Mouse (Mus musculus): ENCODE measurements around the gene Arhgap31. TPM values are rescaled to one million over a fixed set of nuclear protein-coding genes. Genes with fewer than 3 reads are reported as not detected.

Gene Arhgap31
- total and polyA plus RNA-seq, 2 experiments from 2014 or later = 15.7 to 60.6 TPM

DNA sequence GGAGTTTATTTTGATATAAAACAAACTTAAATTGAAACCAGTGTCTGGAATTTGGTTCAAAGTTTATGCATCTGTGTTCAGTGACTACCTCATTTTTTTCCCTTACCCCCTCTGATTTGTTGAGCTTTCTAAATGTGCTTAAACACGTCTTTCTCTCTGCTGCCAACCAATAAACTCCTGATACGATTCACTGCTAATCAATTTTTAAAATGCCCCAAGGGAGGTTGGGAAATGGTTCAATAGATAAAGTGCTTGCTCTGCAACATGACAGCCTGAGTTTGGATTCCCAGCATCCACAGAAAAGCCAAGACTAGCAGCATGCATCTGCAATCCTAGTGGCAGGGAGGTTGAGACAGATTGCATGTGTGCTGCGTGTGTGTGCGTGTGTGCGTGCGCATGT is 99.4 kb downstream of the Arhgap31 start:
- Histone ChIP-seq H3K4me1 (ENCODE audit: control insufficient read depth, insufficient read depth) (no peaks in the 10 kb centered on the region), H3K36me3 (replicated peaks; ENCODE audit: control insufficient read depth, insufficient read depth, low read length) (peaks cover 94% of the 10 kb centered on the region), H3K9me3 (replicated peaks; ENCODE audit: control insufficient read depth, low read length) (no peaks in the 10 kb centered on the region), H3K9ac (replicated peaks; ENCODE audit: low read depth, low read length) (no peak overlapping the region), H3K27ac (ENCODE audit: low read depth) (no peak overlapping the region), H3K4me2 (ENCODE audit: low read depth, low read length) (no peak overlapping the region), H3K4me3 (ENCODE audit: low read depth, low read length) (no peak overlapping the region), H3K27me3 (ENCODE audit: control insufficient read depth, insufficient read depth, low read length) (no peaks in the 10 kb centered on the region)
- ATAC-seq (ENCODE audit: insufficient read depth, low read depth) = no peak
- 93% methylated on average over 6 of the region's 6 CpGs for WGBS
- no peak for DNase-seq (ENCODE audit: low spot score)
- TF ChIP-seq CTCF (IDR thresholded peaks at IDR 0.05; ENCODE audit: low read depth) (no peak), EP300 (IDR thresholded peaks at IDR 0.05; ENCODE audit: low read depth) (no peak)

DNA sequence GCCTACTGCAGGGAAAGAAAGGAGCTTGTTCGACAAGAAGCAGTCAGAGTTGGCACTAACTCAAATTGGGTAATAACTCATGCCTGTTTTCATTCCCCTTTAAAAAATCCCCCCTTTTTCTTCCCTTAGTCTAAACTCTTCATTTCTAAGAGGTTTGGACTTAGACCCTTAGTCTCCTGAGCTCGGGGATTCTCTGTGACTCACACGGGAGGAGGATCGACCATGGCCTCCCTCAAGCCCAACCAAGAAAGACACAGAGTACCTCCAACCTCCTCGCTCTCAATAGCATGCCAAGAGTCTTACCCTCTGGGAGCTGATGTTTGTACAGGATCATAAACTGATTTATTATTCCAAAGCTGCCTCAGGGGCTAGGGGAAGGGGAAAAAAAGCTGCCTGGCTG is 100.4 kb downstream of the Arhgap31 start:
- 79% methylated on average over 5 of the region's 5 CpGs for WGBS
- Histone ChIP-seq H3K27ac (ENCODE audit: low read depth) (no peak overlapping the region), H3K9ac (replicated peaks; ENCODE audit: low read depth, low read length) (no peak overlapping the region), H3K4me3 (ENCODE audit: low read depth, low read length) (no peak overlapping the region), H3K9me3 (replicated peaks; ENCODE audit: control insufficient read depth, low read length) (no peaks in the 10 kb centered on the region), H3K36me3 (replicated peaks; ENCODE audit: control insufficient read depth, insufficient read depth, low read length) (peaks cover 94% of the 10 kb centered on the region), H3K4me1 (ENCODE audit: control insufficient read depth, insufficient read depth) (no peaks in the 10 kb centered on the region), H3K27me3 (ENCODE audit: control insufficient read depth, insufficient read depth, low read length) (no peaks in the 10 kb centered on the region), H3K4me2 (ENCODE audit: low read depth, low read length) (no peak overlapping the region)
- ATAC-seq (ENCODE audit: insufficient read depth, low read depth) (no peak), DNase-seq (ENCODE audit: low spot score) (no peak)
- TF ChIP-seq EP300 (IDR thresholded peaks at IDR 0.05; ENCODE audit: low read depth) (no peak), CTCF (IDR thresholded peaks at IDR 0.05; ENCODE audit: low read depth) (no peak)

DNA sequence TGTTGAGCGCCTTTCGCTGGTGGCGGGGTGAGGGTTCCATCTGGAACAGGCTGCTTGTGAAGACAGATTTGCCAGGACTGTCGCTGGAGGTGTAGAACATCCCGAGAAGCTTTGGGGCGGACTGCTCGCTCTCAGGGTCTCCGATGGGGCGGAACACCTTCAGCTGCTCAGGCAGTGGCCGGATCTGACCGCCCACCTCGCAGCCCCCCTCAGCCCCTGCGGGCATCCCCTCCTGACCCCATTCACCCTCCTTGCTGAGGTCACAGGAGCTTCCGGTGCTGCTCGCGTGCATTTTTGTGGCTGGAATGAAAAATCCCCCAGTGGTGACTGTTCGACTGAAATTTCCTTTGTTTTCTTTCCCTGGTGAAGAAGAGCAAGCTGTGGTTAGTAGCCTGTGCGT is 104.0 kb downstream of the Arhgap31 start:
- H3K9ac ChIP-seq (replicated peaks; ENCODE audit: low read depth, low read length) = no peak overlapping the region
- 78% methylated on average over 18 of the region's 18 CpGs for WGBS
- peaks cover 100% of the 10 kb centered on the region for H3K36me3 ChIP-seq (replicated peaks; ENCODE audit: control insufficient read depth, insufficient read depth, low read length)
- DNase-seq (ENCODE audit: low spot score) (no peak), ATAC-seq (ENCODE audit: insufficient read depth, low read depth) (no peak)
- H3K4me3 ChIP-seq (ENCODE audit: low read depth, low read length) = no peak overlapping the region
- no peaks in the 10 kb centered on the region for H3K4me1 ChIP-seq (ENCODE audit: control insufficient read depth, insufficient read depth)
- H3K27ac ChIP-seq (ENCODE audit: low read depth) = no peak overlapping the region
- no peaks in the 10 kb centered on the region for H3K27me3 ChIP-seq (ENCODE audit: control insufficient read depth, insufficient read depth, low read length)
- TF ChIP-seq EP300 (IDR thresholded peaks at IDR 0.05; ENCODE audit: low read depth) (no peak), CTCF (IDR thresholded peaks at IDR 0.05; ENCODE audit: low read depth) (no peak)
- no peaks in the 10 kb centered on the region for H3K9me3 ChIP-seq (replicated peaks; ENCODE audit: control insufficient read depth, low read length)
- H3K4me2 ChIP-seq (ENCODE audit: low read depth, low read length) = no peak overlapping the region

DNA sequence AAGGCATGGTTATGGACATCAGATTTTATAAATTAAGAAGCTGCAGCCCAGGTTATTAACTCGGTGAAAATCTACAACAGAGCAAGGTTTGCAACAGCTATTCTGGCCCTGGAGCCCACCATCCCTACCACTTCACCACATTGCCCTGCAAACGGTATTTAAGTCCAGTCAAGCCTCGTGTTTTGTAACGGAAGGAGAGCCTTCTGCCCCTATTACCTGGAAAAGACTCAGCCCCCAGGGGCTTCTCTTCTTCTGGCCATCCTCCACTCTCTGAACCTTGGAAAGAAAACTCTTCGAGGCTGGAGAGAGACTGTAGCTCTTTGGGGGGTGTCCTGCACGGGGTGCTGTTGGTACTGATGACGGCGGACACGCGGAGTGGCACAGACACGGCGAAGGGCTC is 104.4 kb downstream of the Arhgap31 start:
- no peaks in the 10 kb centered on the region for H3K4me1 ChIP-seq (ENCODE audit: control insufficient read depth, insufficient read depth)
- WGBS = 79% methylated on average over 12 of the region's 12 CpGs
- H3K9ac ChIP-seq (replicated peaks; ENCODE audit: low read depth, low read length) = no peak overlapping the region
- H3K4me2 ChIP-seq (ENCODE audit: low read depth, low read length) = no peak overlapping the region
- no peak for ATAC-seq (ENCODE audit: insufficient read depth, low read depth)
- no peak overlapping the region for H3K4me3 ChIP-seq (ENCODE audit: low read depth, low read length)
- no peaks in the 10 kb centered on the region for H3K27me3 ChIP-seq (ENCODE audit: control insufficient read depth, insufficient read depth, low read length)
- no peak for DNase-seq (ENCODE audit: low spot score)
- peaks cover 100% of the 10 kb centered on the region for H3K36me3 ChIP-seq (replicated peaks; ENCODE audit: control insufficient read depth, insufficient read depth, low read length)
- TF ChIP-seq CTCF (IDR thresholded peaks at IDR 0.05; ENCODE audit: low read depth) (no peak), EP300 (IDR thresholded peaks at IDR 0.05; ENCODE audit: low read depth) (no peak)
- H3K9me3 ChIP-seq (replicated peaks; ENCODE audit: control insufficient read depth, low read length) = no peaks in the 10 kb centered on the region
- H3K27ac ChIP-seq (ENCODE audit: low read depth) = no peak overlapping the region

- H3K9me3 ChIP-seq (replicated peaks; ENCODE audit: control insufficient read depth, low read length) = no peaks in the 10 kb centered on the region
- no peak overlapping the region for H3K4me3 ChIP-seq (ENCODE audit: low read depth, low read length)
- H3K27me3 ChIP-seq (ENCODE audit: control insufficient read depth, insufficient read depth, low read length) = no peaks in the 10 kb centered on the region
- TF ChIP-seq CTCF (IDR thresholded peaks at IDR 0.05; ENCODE audit: low read depth) (no peak), EP300 (IDR thresholded peaks at IDR 0.05; ENCODE audit: low read depth) (no peak)
- no peak overlapping the region for H3K27ac ChIP-seq (ENCODE audit: low read depth)
- no peaks in the 10 kb centered on the region for H3K4me1 ChIP-seq (ENCODE audit: control insufficient read depth, insufficient read depth)
- DNase-seq (ENCODE audit: low spot score) (no peak), ATAC-seq (ENCODE audit: insufficient read depth, low read depth) (no peak)
- no peak overlapping the region for H3K9ac ChIP-seq (replicated peaks; ENCODE audit: low read depth, low read length)
- WGBS = 83% methylated on average over 7 of the region's 7 CpGs
- H3K36me3 ChIP-seq (replicated peaks; ENCODE audit: control insufficient read depth, insufficient read depth, low read length) = peaks cover 100% of the 10 kb centered on the region
- no peak overlapping the region for H3K4me2 ChIP-seq (ENCODE audit: low read depth, low read length)
Observed at GRCm38 (mm10) chr16:38606509-38606908, 106.6 kb downstream of the Arhgap31 start.

DNA sequence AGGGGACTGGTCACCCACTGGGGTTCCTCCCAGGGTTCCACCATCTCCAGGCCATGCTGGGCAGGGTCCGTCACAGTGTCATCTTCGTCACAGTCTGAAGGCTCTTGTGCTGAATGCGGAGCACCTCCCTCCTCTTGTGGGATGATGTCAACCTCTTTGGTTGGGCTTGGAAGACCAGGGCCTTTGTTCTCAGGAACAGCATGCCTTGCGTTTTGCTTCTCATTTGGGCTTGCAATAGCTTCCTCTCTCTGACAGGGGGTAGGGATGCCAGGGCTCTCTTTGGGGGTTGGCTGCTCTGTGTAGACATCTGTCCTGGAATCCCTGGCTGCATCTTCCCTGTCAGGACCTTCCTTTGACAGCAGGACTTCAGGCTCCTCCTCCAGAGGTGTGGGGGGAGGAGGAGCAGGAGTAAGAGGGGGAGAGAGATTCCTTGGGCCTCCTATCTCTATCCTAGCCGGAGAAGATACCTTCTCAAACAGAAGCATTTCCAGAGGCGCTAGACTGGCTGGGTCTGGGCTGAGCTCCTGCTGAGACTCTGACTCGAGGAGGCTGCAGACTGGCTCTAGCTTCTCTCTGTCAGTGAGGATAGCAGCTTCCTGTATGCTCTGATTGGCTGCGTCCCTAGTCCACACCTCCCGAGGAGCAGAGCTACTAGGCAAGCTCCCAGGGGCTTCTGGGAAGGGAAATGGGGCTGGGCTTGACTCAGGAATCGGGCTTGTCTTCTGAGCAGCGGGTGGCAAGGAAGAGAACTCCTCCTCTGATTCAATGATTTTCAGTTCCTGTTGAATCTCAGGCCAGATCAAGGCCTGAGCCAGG is 109.9 kb downstream of the Arhgap31 start:
- Histone ChIP-seq H3K9ac (replicated peaks; ENCODE audit: low read depth, low read length) (no peak overlapping the region), H3K27me3 (ENCODE audit: control insufficient read depth, insufficient read depth, low read length) (no peaks in the 10 kb centered on the region), H3K4me1 (ENCODE audit: control insufficient read depth, insufficient read depth) (no peaks in the 10 kb centered on the region), H3K9me3 (replicated peaks; ENCODE audit: control insufficient read depth, low read length) (no peaks in the 10 kb centered on the region), H3K27ac (ENCODE audit: low read depth) (no peak overlapping the region), H3K4me2 (ENCODE audit: low read depth, low read length) (no peak overlapping the region), H3K4me3 (ENCODE audit: low read depth, low read length) (no peak overlapping the region), H3K36me3 (replicated peaks; ENCODE audit: control insufficient read depth, insufficient read depth, low read length) (peaks cover 96% of the 10 kb centered on the region)
- TF ChIP-seq CTCF (IDR thresholded peaks at IDR 0.05; ENCODE audit: low read depth) = no peak
- no peak for TF ChIP-seq EP300 (IDR thresholded peaks at IDR 0.05; ENCODE audit: low read depth)
- WGBS = 49% methylated on average over 11 of the region's 11 CpGs
- ATAC-seq (ENCODE audit: insufficient read depth, low read depth) (peak; percentile 43; the same call in 1 of the 2 replicates), DNase-seq (ENCODE audit: low spot score) (peak; percentile 30)

Data from heart, postnatal 0 days (tissue).